Mouse (Mus musculus): ENCODE measurements at regions not wholly inside any gene's neighbourhood (a gene's known extent, or its start where the extent isn't known, plus 50 kb on each side); places are given as distances from the start of the nearest gene placed in this dataset.

- no peak for DNase-seq (ENCODE audit: low read depth, low spot score)
Measured at GRCm38 (mm10) chr9:51518376-51518775, 189.7 kb upstream of the 1810046K07Rik start.

- DNase-seq (ENCODE audit: low read depth, low spot score), result no peak
Measured at GRCm38 (mm10) chr9:51523471-51523870, 194.8 kb upstream of the 1810046K07Rik start.

GRCm38 (mm10) chr9:51525906-51526305 is 197.2 kb upstream of the 1810046K07Rik start:
- no peak for DNase-seq (ENCODE audit: low read depth, low spot score)

GRCm38 (mm10) chr9:51538894-51539293 is 210.2 kb upstream of the 1810046K07Rik start:
- no peak for DNase-seq (ENCODE audit: low read depth, low spot score)

- no peak for DNase-seq (ENCODE audit: low read depth, low spot score)
Measured at GRCm38 (mm10) chr9:51541940-51542339, 213.2 kb upstream of the 1810046K07Rik start.

GRCm38 (mm10) chr9:51572040-51572439 is 193.1 kb upstream of the Arhgap20 start:
- no peak for DNase-seq (ENCODE audit: low read depth, low spot score)

GRCm38 (mm10) chr9:51581601-51582000 is 183.5 kb upstream of the Arhgap20 start:
- DNase-seq (ENCODE audit: low read depth, low spot score), result no peak

- no peak for DNase-seq (ENCODE audit: low read depth, low spot score)
Measured at GRCm38 (mm10) chr9:51593707-51594106, 171.4 kb upstream of the Arhgap20 start.

GRCm38 (mm10) chr9:51598706-51599105 is 166.4 kb upstream of the Arhgap20 start:
- no peak for DNase-seq (ENCODE audit: low read depth, low spot score)

GRCm38 (mm10) chr9:51608158-51608557 is 157.0 kb upstream of the Arhgap20 start:
- no peak for DNase-seq (ENCODE audit: low read depth, low spot score)

- no peak for DNase-seq (ENCODE audit: low read depth, low spot score)
Measured at GRCm38 (mm10) chr9:51608697-51609456, 156.3 kb upstream of the Arhgap20 start.

GRCm38 (mm10) chr9:51626156-51626555 is 139.0 kb upstream of the Arhgap20 start:
- no peak for DNase-seq (ENCODE audit: low read depth, low spot score)

GRCm38 (mm10) chr9:51636097-51636496 is 129.0 kb upstream of the Arhgap20 start:
- no peak for DNase-seq (ENCODE audit: low read depth, low spot score)

- DNase-seq (ENCODE audit: low read depth, low spot score), result no peak
Measured at GRCm38 (mm10) chr9:51636559-51637127, 128.5 kb upstream of the Arhgap20 start.

GRCm38 (mm10) chr9:51637131-51637920 is 127.8 kb upstream of the Arhgap20 start:
- DNase-seq (ENCODE audit: low read depth, low spot score), result no peak

GRCm38 (mm10) chr9:51641706-51642105 is 123.4 kb upstream of the Arhgap20 start:
- DNase-seq (ENCODE audit: low read depth, low spot score), result no peak

- DNase-seq (ENCODE audit: low read depth, low spot score), result no peak
Measured at GRCm38 (mm10) chr9:51645426-51645825, 119.7 kb upstream of the Arhgap20 start.

GRCm38 (mm10) chr9:51653376-51654292 is 111.5 kb upstream of the Arhgap20 start:
- no peak for DNase-seq (ENCODE audit: low read depth, low spot score)

- DNase-seq (ENCODE audit: low read depth, low spot score), result no peak
Measured at GRCm38 (mm10) chr9:51654645-51655044, 110.5 kb upstream of the Arhgap20 start.

- no peak for DNase-seq (ENCODE audit: low read depth, low spot score)
Measured at GRCm38 (mm10) chr9:51657796-51658195, 107.3 kb upstream of the Arhgap20 start.

Measured in embryo, embryonic 11.5 days (tissue).